Mouse (Mus musculus) activated CD4-positive, CD25-positive, alpha-beta regulatory T cell, adult 4 months (primary cell): ENCODE data around the gene Kctd12. TPM values are rescaled to one million over a fixed set of nuclear protein-coding genes. Genes with fewer than 3 reads are reported as not detected.

Experiments used
- ATAC-seq: one replicate; pipeline ENCODE4 v1.8.0; 2017
- polyA plus RNA-seq, 2 experiments: library from polyadenylated mRNA; unstranded; fragments of 100-300 nt; shearing (Covaris generic); gene quantifications; one replicate each; pipeline ENCODE4 v1.2.1; 2017

Kctd12 gene
- 1 to 10 TPM; 1.3 to 1.6 TPM for polyA plus RNA-seq

DNA sequence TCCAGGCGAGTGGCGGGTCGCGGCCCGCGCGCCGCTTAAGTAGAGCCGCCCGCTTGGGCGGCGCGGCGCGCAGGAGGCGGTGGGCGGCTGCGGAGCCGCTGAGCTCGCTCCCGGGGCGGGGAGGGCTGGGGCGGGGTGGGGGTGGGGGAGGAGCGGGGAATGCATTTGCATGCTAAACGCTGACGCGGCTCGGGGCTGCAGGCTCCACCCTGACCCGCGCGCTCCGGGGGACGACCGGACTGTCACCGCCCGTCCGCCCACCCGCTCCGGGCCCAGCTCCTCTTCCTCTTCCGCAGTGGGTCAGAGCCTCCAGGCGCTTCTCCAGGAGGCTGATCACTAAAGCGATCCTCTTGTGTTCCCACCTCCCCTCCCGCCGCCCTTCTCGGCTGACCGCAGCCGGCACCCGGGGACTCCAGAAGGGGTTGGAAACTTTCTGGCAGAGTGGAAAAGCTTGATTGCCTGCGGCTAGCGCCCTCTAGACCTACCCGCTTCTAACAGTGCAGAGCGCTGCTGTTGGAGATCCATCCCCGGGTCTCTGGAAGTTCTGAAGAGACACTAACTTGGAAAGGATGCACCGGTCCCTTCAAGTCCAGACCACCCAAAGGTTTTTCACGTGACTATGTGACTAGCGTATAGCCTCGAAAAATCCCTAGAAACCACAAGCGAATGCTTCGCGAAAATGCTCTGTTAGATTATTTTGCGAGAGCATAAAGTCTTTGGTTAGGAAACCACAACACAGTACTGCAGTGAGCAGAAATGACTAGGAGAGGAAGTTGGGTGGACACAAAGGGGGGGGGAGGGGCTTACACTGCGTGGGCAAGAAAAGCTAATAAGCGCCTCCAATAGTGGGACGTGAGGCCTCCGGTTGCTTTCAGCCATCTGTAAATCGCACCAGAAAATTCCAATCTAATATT, at the start of gene Kctd12:
TSS of gene Kctd12 (minus strand) at position 11 of the 914 bp plus-strand sequence.
- ATAC-seq = peak; percentile 53

DNA sequence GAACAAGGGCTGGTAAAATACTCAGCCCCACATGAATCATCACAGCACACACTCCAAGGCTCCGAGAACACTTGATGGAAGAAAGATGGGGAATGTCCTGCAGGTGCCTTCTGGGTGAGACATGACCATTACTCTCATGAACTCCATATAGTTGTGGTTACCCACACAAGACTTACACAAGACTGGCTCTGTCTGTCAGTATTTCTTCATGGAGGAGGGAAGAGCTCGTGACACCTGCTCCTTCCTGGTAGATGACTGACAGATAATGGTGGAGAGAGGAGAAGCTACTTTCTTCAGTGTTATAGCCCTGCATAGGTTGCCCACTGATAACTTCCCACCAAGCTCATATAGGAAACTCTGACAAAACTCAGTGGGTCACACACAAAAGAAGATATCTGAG, 46.8 kb upstream of the Kctd12 start:
- ATAC-seq = no peak

DNA sequence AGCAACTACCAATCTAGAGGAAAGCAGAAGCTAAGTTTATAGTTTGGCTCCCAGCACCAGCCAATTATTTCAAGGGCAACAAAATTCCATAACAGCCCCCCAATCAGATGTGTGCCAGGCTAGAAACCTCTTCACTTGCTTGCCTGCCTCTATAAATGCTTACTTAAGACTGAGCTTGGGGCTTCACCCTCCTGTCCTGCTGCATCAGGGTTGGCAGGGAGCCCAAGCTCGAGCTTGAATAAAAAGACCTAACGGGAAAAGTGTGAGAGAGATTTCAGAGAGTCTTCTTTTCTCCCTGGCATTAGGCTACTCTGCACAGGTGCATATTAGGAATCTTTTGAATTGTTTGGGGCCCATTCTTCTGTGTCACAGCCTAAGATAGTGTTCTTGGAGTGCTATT, 37.6 kb upstream of the Kctd12 start:
- no peak for ATAC-seq

DNA sequence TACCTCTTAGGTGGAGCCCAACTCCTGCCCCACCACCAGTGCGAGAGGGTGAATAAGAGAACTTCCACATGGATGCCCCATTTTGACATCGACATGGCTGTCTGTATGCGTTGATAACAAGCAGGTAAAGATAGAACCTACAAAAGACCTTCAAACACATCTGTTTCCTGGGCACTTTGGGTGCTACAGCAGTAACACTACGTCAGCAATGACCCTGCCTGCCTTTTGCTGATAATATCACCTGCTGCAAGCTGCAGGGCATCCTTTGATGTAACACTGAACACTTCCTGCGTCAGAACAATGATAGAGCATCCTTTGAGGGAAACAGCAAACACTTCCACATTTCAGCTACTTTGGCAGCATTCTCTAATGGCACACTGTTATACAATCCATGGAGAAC, 34.6 kb upstream of the Kctd12 start:
- ATAC-seq = peak; percentile 83

DNA sequence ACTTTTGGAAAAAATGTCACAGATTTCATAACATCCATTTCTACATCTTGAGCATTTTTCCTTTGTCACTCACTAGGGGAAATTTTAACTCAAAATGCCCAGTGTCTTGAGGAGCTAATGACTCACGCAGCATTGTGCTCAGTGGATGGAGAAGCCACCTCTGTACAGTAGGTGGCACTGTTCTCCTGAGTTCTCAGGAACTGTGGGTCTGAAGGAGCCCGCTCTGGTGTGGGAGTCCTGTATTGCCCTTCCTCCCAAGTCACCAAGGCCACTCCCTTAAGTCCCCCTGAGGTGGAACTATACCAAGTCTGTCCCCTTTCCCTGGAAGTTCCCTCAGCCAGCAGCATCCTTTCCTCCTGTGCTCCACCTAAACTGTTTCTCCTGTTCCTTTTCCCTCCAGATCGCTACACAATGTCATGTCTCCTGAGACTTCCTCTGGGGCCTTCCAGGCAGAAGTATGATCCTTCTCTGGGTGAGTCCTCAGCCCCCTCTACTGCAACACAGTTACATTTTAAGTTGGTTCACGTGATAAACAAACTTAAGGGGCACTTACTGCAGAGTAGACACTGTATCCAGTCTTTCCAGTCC, 30.2 kb upstream of the Kctd12 start:
- ATAC-seq = peak; percentile 78

DNA sequence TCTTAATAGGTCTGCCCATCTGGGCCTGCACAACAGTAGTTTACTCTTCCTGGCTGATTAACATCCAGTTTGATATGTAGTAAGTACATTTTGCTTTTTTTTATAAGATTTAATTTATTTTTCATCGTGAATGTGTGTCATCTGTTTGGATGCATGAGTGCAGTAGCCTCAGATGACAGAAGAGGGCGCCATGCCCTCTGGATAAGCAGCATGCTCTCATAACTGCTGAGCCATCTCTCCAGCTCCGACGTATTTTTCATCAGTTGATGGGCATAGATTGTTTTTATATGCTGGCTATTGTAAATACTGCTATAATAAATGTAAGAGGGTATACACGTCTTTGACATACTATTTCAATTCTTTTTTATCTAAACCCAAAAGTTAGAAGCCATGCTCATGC, 29.3 kb upstream of the Kctd12 start:
- peak; percentile 63 for ATAC-seq

DNA sequence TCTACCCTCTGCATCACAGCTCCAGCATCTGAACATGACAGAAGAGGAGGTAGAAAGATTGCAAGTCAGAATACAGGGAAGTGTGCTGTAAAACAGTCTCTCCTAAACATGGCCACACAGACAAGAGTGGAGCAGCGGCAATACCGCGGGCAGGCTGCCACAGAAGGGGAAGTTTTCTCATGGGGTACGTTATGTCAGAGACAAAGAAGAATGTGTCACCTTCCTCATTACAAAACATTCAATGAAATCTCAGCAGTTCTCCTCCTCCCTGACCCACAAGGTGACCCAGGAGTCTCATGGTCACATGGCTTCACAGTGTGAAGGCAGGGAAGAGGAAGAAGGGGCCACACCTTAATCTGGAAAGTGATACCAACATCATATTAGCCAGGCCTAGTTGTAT, 25.3 kb upstream of the Kctd12 start:
- no peak for ATAC-seq

DNA sequence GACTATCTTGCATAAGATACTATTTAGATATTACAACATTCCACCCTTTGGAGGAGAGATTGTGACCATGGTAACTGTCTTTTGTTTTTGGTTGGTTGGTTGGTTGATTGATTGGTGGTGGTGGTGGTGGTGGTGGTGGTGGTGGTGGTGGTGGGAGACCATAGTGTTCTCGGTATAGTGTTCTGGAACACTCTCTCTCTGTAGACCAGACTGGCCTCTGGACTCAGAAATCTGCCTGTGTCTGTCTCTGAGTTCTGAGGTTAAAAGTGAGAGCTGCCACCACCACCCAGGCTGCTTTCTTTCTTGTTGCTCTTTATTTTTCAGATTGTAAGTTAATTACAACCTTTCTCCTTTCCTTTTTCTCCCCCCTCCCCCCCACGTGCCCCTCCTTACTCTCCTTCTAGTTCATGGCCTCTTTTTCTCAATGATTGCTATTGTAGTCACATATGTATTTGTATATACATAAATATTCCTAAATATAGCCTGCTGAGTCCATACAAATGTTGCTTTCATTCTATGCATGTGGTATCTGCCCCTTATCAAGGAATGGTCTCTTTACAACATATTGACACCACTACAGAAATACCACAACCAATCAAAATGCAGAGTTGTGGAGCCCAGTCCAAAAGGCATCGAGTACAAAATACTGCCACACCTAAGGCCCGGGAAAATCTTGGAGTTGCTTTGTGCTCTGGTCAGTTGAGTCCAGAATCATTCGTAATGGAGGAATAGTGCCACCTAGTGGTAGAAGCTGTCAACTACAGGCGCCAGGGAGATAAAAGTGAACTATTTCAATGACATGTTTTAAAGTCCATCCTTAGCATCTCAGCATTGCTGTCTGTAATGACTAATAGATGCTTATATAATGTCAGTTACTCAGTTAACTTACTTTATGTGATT, 12.5 kb upstream of the Kctd12 start:
- peak; percentile 69 for ATAC-seq

DNA sequence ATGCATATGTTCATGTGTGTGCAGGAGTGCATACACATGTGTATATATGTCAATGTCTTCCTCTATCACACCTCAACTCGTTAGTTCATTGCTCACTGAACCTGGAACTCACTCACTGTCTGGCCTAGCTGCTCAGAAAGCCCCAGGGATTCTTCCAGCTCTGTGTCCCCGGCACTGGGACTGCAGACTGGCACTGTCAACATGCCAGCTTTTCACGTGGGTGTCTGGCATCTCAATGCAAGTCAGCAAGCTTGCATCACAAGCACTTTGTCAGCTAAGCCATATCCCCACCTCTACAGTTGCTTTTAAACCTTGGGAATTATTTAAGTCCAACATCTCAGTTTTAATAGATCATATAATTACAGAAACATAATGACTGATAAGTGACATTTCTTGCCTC, 8.3 kb upstream of the Kctd12 start:
- ATAC-seq = no peak

DNA sequence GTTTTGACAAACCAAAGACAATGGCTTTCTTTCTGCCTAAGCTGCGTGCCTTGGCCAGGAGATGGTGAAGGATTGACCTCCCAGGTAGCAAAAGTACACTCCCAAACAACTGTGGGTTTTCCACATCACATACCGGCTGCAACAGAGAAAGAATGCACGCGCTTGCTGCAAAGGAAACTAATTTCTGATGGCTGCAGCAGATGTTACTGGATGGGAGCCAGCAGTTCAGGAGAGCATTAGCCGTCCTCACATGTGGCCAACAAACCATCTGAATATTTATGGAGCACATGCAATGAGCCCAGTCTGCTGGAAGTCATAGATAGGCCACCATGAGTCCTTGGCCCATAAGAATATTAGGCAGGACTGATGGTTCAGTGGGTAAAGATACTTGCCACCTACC, 7.4 kb upstream of the Kctd12 start:
- ATAC-seq = no peak

DNA sequence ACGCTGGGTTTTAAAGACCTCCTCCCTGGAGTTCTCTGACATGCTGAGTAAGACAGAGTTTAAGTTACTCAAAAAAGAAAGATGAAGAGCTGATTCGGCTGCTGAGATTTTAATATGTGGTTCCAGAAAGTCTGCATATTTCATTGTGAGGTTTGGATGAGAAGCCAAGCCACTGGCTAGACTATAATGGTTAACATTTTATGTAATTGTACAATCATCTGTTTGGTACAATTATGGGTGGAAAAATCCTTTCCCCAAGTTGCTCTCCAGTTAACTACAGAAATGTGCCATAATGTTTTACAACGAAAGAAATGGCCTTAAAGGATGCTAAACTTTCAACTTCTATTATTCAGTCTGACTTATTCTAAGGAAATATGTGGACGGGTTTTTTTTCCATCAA, 6.8 kb upstream of the Kctd12 start:
- ATAC-seq = no peak

DNA sequence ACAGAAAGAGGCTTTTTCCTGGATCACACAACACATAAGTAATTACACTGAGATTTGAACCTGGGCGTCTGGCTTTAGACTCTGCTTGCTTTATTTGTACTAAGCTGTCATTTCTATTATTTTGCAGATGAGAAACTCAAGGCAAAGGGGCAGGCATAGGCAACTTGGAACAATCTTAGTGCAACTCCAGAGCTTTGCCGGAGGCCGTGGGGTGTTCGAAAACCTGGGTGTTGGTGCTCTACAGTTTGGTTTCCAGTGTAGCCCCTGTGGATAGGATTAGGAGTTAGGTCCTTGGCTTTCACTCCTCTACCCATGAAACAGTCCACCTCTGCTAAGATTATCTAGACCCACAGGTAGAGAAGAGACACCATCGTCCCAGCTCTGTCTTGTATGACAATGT, 5.2 kb upstream of the Kctd12 start:
- no peak for ATAC-seq

DNA sequence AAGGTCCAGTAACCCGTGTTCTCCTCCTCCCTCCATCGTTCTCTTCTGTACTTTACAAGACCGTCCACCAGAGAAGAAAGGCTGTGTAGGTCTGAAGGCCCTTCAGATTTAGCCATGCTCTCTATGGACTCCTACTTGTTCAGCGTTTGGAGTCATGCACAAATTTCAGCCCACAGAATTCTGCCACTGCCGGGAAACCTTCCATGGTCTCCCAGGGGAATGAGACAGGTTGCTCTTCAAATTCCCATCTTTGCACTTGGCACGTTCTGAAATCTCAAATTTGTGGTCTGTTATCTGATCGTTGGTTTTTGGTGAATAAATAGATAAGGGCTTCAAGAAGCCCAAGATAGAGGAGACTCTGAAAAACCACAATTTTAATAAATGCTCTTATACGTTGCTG, 1.2 kb upstream of the Kctd12 start:
- ATAC-seq = no peak

DNA sequence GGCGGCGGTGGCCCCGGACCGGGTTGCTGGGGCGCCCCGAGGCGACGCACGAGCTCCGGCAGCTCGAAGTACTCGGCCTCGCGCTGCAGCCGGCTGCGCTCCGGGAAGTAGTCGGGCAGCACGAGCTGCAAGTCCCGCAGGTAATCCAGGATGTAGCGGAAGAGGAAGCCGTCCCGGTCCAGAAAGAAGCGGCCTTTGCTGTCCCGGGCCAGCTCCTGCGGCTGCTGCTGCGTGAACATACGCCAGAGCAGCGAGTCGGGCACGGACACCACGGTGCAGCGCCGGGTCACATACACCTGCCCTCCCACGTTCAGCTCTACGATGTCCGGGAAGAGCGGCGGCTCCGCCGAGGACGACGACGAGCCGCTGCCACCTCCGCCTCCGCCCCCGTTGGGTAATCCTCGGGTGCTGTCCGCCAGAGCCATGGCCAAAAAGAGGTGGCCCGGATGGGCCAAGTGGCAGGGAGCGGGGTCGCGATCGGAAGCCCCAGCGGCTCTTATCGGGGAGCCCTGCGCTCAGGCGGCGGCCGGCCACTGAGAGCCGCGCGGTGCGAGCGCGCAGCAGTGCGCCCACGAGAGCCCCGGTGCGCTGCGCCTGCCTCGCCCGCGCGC, 316 bp downstream of the Kctd12 start:
- ATAC-seq = peak; percentile 16

DNA sequence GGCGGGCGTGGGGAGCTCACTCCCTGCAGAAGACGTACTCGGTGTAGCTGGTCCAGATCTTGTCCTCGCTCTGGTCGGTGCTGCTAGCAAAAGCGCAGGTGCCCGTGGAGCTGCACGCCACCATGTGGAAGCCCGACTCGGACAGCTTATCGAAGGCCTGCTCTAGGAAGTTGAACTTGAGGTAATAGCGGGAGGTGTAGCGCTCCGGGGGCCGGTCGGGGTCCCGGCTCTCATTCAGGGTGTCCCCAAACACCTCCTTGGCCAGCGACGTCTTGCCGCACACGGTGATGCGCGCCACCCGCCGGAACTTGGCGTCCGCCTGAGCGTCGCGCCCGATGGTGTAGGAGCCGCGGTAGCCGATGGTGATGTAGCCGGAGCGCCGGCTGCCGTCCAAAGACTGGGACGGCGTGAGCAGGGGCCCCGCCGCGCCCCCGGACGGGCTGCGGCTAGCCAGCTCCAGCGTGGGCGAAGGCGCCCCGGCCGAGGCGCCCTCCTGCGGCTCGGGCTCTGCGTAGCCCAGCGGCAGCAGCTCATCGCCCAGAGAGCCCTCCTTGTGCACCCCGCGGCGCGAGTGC, 909 bp downstream of the Kctd12 start:
- ATAC-seq = peak; percentile 7

DNA sequence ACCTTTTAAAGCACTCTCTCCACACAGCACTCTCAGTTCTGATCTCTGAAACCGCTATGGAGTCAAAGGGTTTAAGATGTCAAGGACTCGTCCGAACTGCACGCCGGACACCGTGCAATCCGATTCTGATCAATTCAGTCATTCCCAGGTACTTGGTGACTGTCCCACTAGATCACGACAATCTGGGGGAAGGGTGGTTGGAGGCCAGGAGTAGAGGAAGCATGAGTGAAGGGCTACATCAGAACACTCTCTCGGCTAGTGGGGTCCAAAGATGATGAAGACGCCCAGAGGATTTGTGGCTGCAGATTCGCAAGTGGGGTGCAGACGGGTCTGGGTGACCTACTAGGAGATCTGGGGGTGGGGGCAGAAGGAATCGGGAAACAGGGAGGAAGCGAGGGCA, 1.5 kb downstream of the Kctd12 start:
- ATAC-seq = no peak

DNA sequence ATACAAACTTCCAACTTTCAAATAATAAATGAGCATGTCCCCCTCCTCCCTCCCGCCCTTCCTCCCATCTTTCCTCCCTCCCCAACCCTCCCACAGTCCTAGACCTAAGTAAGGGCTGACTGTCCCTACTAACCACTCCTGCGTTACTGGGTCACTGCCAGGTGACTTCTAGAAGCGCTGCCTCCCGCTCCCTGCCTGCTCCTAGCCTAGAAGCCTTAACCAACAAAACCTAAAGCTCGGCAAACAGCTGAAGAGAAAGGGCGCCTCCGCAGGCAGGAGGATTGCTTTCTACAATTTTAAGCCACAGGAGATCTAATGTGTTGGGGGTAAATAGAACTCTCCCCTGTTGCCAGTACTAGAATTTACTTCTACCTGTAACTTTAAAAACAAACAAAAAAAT, 2.0 kb downstream of the Kctd12 start:
- no peak for ATAC-seq

DNA sequence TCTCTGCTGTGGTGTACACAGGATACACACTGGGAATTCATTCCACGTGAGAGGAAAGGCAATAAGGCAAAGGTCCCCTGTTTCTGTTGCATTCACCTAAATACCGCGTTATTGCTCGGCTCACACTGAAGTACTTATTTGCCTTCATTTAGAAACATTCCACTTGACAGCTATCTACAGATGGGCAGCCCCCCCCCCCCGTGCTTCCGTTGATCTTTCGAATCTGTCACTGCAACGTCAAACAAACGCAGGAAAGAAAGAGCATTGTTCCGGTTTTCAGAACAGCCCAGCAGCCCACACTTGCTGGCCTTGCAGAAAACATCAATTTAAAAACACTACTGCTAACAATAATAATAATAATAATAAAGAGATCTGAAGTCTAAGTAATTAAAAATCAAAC, 2.6 kb downstream of the Kctd12 start:
- no peak for ATAC-seq

DNA sequence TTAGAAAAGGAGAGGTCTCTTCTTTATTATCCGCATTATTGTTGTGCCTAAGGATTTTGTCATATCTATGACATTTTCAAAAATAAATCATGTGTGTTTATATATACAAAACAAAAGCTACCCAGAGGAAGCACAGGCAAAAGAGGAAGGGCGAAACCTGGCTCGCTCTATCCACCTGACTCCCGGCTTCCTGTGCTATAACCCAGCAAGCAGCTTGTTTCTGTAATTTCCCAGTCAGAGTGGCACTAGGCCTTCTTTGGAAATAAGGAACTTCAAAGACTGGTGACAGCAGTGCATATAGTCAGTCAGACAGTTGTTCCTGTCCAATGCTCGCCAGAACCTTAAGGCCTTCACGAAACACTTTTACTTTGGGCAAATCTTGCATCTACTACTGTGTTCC, 6.6 kb downstream of the Kctd12 start:
- no peak for ATAC-seq

DNA sequence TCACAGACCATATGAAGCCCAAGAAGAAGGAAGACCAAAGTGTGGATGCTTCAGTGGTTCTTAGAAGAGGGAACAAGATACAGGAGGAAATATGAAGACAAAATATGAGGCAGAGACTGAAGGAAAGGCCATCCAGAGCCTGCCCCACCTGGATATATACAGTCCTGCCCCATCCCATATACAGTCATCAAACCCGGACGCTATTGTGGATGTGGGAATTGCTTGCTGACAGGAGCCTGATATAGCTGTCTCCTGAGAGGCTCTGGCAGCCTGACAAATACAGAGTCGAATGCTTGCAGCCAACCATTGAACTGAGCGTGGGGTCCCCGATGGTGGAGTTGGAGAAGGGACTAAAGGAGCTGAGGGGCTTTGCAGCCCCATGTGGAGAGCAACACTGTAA, 13.6 kb downstream of the Kctd12 start:
- no peak for ATAC-seq

DNA sequence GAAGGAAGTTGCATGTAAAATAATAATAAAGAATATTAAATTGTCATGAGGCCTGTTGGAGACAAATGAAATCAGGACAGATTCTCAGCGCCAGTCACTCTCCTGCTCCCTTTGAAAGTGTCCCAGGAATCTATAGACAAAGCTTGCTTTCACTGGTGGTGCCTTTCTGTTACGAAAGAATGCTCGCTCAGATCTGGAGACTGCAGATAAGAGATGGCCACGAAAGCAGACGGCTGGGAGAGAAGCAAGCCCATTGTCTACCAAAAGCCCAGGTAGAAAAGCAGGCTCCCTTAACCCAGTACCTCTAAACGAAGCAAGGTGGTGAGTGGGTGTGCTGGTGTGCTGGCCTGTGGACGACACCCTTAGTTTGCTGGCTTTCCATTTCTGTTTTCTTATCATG, 16.2 kb downstream of the Kctd12 start:
- ATAC-seq = no peak

DNA sequence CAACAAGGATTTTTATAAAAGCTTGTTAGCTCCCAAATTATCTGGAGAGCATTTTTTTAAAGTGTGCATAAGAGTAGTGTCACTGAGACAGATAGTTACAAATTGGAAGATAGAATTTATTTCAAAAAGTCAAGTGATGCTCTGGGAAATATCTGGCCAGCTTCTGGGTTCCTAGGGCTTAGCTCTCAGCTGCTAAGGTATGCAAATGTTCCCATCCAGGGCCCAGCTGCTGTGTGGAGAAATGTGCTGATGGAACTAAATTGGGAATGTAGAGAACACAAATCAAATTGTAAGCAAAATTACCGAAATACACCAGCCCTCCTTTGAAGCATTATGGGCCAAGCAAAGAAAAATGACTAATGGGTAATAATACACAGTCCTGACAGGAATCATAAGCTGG, 16.6 kb downstream of the Kctd12 start:
- no peak for ATAC-seq

DNA sequence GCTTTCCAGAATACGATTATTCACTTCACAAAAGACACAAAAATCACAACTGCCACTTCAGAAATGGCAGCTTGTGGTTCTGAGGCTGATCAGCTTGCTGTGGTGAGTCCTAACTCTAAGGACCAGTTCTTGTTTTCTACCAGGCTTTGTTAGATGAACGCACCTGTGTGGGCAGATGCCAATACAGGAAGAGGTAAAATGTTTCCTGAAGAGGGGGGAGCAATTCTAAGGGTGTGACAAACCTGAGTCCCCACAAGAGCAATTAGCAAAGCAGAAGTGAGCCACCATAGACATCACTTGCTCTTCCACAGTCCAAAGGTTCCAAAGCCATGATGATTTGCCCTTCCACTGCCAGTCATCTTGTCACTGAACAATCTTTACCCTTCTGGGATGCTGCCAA, 20.4 kb downstream of the Kctd12 start:
- no peak for ATAC-seq
